Mouse (Mus musculus): Measurements from ENCODE around the gene Edc3. TPM values are rescaled to one million over a fixed set of nuclear protein-coding genes. Genes with fewer than 3 reads are reported as not detected.

Edc3 gene
- polyA plus RNA-seq, 1 experiment from 2014 or later, result 28.1 TPM

GRCm38 (mm10) chr9:57687751-57688150 is 20.6 kb upstream of the Edc3 start, which contains the start of gene Cyp1a1:
TSS of gene Cyp1a1 (plus strand) at chr9:57687928.
- Histone ChIP-seq H3K36me3 (replicated peaks; ENCODE audit: control insufficient read depth, insufficient read depth, low read depth, low read length) (no peaks in the 10 kb centered on the region), H3K9ac (replicated peaks; ENCODE audit: low read length) (no peak within 1 kb of the TSS), H3K27me3 (ENCODE audit: control insufficient read depth, insufficient read depth, low read length) (no peaks in the 10 kb centered on the region), H3K4me2 (ENCODE audit: low read depth, low read length) (no peak within 1 kb of the TSS), H3K4me1 (ENCODE audit: control insufficient read depth, insufficient read depth, low read length) (no peaks in the 10 kb centered on the region), H3K4me3 (ENCODE audit: low read depth, low read length) (no peak within 1 kb of the TSS), H3K9me3 (replicated peaks; ENCODE audit: control insufficient read depth, low read length) (no peaks in the 10 kb centered on the region), H3K27ac (replicated peaks; ENCODE audit: low read depth, low read length) (no peak within 1 kb of the TSS)
- DNase-seq (ENCODE audit: low spot score) (no peak), ATAC-seq (replicated peaks; ENCODE audit: insufficient number of reproducible peaks, low FRiP score, low TSS enrichment, low read depth) (no peak)
- WGBS, result 78% methylated on average over 2 of the region's 2 CpGs

GRCm38 (mm10) chr9:57688158-57688557 is 20.2 kb upstream of the Edc3 start:
- Histone ChIP-seq H3K27ac (replicated peaks; ENCODE audit: low read depth, low read length) (no peak overlapping the region), H3K4me3 (ENCODE audit: low read depth, low read length) (no peak overlapping the region), H3K4me2 (ENCODE audit: low read depth, low read length) (no peak overlapping the region), H3K9me3 (replicated peaks; ENCODE audit: control insufficient read depth, low read length) (no peaks in the 10 kb centered on the region), H3K4me1 (ENCODE audit: control insufficient read depth, insufficient read depth, low read length) (no peaks in the 10 kb centered on the region), H3K9ac (replicated peaks; ENCODE audit: low read length) (no peak overlapping the region), H3K27me3 (ENCODE audit: control insufficient read depth, insufficient read depth, low read length) (no peaks in the 10 kb centered on the region), H3K36me3 (replicated peaks; ENCODE audit: control insufficient read depth, insufficient read depth, low read depth, low read length) (no peaks in the 10 kb centered on the region)
- DNase-seq (ENCODE audit: low spot score) (no peak), ATAC-seq (replicated peaks; ENCODE audit: insufficient number of reproducible peaks, low FRiP score, low TSS enrichment, low read depth) (no peak)
- 51% methylated on average over 2 of the region's 2 CpGs for WGBS

GRCm38 (mm10) chr9:57688606-57689005 is 19.7 kb upstream of the Edc3 start:
- Histone ChIP-seq H3K9ac (replicated peaks; ENCODE audit: low read length) (no peak overlapping the region), H3K27ac (replicated peaks; ENCODE audit: low read depth, low read length) (no peak overlapping the region), H3K9me3 (replicated peaks; ENCODE audit: control insufficient read depth, low read length) (no peaks in the 10 kb centered on the region), H3K4me2 (ENCODE audit: low read depth, low read length) (no peak overlapping the region), H3K4me3 (ENCODE audit: low read depth, low read length) (no peak overlapping the region), H3K27me3 (ENCODE audit: control insufficient read depth, insufficient read depth, low read length) (no peaks in the 10 kb centered on the region), H3K36me3 (replicated peaks; ENCODE audit: control insufficient read depth, insufficient read depth, low read depth, low read length) (no peaks in the 10 kb centered on the region), H3K4me1 (ENCODE audit: control insufficient read depth, insufficient read depth, low read length) (no peaks in the 10 kb centered on the region)
- DNase-seq (ENCODE audit: low spot score), result no peak
- no peak for ATAC-seq (replicated peaks; ENCODE audit: insufficient number of reproducible peaks, low FRiP score, low TSS enrichment, low read depth)
- WGBS, result 79% methylated on average over 2 of the region's 2 CpGs

GRCm38 (mm10) chr9:57694108-57694507 is 14.2 kb upstream of the Edc3 start:
- Histone ChIP-seq H3K27ac (replicated peaks; ENCODE audit: low read depth, low read length) (no peak overlapping the region), H3K27me3 (ENCODE audit: control insufficient read depth, insufficient read depth, low read length) (peaks cover 16% of the 10 kb centered on the region), H3K9ac (replicated peaks; ENCODE audit: low read length) (no peak overlapping the region), H3K4me1 (ENCODE audit: control insufficient read depth, insufficient read depth, low read length) (peaks cover 5% of the 10 kb centered on the region; the same call in 1 of the 2 replicates), H3K4me3 (ENCODE audit: low read depth, low read length) (no peak overlapping the region), H3K4me2 (ENCODE audit: low read depth, low read length) (no peak overlapping the region), H3K36me3 (replicated peaks; ENCODE audit: control insufficient read depth, insufficient read depth, low read depth, low read length) (no peaks in the 10 kb centered on the region), H3K9me3 (replicated peaks; ENCODE audit: control insufficient read depth, low read length) (no peaks in the 10 kb centered on the region)
- 81% methylated on average over 2 of the region's 2 CpGs for WGBS
- no peak for ATAC-seq (replicated peaks; ENCODE audit: insufficient number of reproducible peaks, low FRiP score, low TSS enrichment, low read depth)
- DNase-seq (ENCODE audit: low spot score), result no peak

GRCm38 (mm10) chr9:57696380-57697285 is 11.7 kb upstream of the Edc3 start:
- Histone ChIP-seq H3K4me2 (ENCODE audit: low read depth, low read length) (peak overlapping the region; percentile 43), H3K4me1 (ENCODE audit: control insufficient read depth, insufficient read depth, low read length) (peaks cover 5% of the 10 kb centered on the region; the same call in 1 of the 2 replicates), H3K27me3 (ENCODE audit: control insufficient read depth, insufficient read depth, low read length) (peaks cover 16% of the 10 kb centered on the region), H3K36me3 (replicated peaks; ENCODE audit: control insufficient read depth, insufficient read depth, low read depth, low read length) (no peaks in the 10 kb centered on the region), H3K27ac (replicated peaks; ENCODE audit: low read depth, low read length) (no peak overlapping the region), H3K9me3 (replicated peaks; ENCODE audit: control insufficient read depth, low read length) (no peaks in the 10 kb centered on the region), H3K9ac (replicated peaks; ENCODE audit: low read length) (peak overlapping the region; percentile 32; the same call in 1 of the 2 replicates), H3K4me3 (ENCODE audit: low read depth, low read length) (peak overlapping the region; percentile 33)
- DNase-seq (ENCODE audit: low spot score) (peak; percentile 37), ATAC-seq (replicated peaks; ENCODE audit: insufficient number of reproducible peaks, low FRiP score, low TSS enrichment, low read depth) (0 out of 2 replicates have a peak, but pooled peaks have one; percentile 53)
- WGBS, result 2% methylated on average over 42 of the region's 42 CpGs

GRCm38 (mm10) chr9:57697380-57697779 is 11.0 kb upstream of the Edc3 start:
- 24% methylated on average over 4 of the region's 4 CpGs for WGBS

GRCm38 (mm10) chr9:57698466-57699150 is 9.7 kb upstream of the Edc3 start:
- Histone ChIP-seq H3K4me1 (ENCODE audit: control insufficient read depth, insufficient read depth, low read length) (peaks cover 5% of the 10 kb centered on the region; the same call in 1 of the 2 replicates), H3K4me3 (ENCODE audit: low read depth, low read length) (no peak overlapping the region), H3K9ac (replicated peaks; ENCODE audit: low read length) (no peak overlapping the region), H3K27ac (replicated peaks; ENCODE audit: low read depth, low read length) (no peak overlapping the region), H3K27me3 (ENCODE audit: control insufficient read depth, insufficient read depth, low read length) (peaks cover 16% of the 10 kb centered on the region), H3K4me2 (ENCODE audit: low read depth, low read length) (no peak overlapping the region), H3K9me3 (replicated peaks; ENCODE audit: control insufficient read depth, low read length) (no peaks in the 10 kb centered on the region), H3K36me3 (replicated peaks; ENCODE audit: control insufficient read depth, insufficient read depth, low read depth, low read length) (no peaks in the 10 kb centered on the region)
- WGBS, result 83% methylated on average over 1 of the region's 1 CpGs
- DNase-seq (ENCODE audit: low spot score) (peak; percentile 27), ATAC-seq (replicated peaks; ENCODE audit: insufficient number of reproducible peaks, low FRiP score, low TSS enrichment, low read depth) (no peak)

More at GRCm38 (mm10) chr9:57697380-57697779, 11.0 kb upstream of the Edc3 start:
- Histone ChIP-seq H3K9ac (replicated peaks; ENCODE audit: low read length) (no peak overlapping the region), H3K4me2 (ENCODE audit: low read depth, low read length) (no peak overlapping the region), H3K27ac (replicated peaks; ENCODE audit: low read depth, low read length) (no peak overlapping the region), H3K27me3 (ENCODE audit: control insufficient read depth, insufficient read depth, low read length) (peaks cover 16% of the 10 kb centered on the region), H3K36me3 (replicated peaks; ENCODE audit: control insufficient read depth, insufficient read depth, low read depth, low read length) (no peaks in the 10 kb centered on the region), H3K4me3 (ENCODE audit: low read depth, low read length) (no peak overlapping the region), H3K9me3 (replicated peaks; ENCODE audit: control insufficient read depth, low read length) (no peaks in the 10 kb centered on the region), H3K4me1 (ENCODE audit: control insufficient read depth, insufficient read depth, low read length) (peaks cover 5% of the 10 kb centered on the region; the same call in 1 of the 2 replicates)
- DNase-seq (ENCODE audit: low spot score), result no peak
- 0 out of 2 replicates have a peak, but pooled peaks have one; percentile 60 for ATAC-seq (replicated peaks; ENCODE audit: insufficient number of reproducible peaks, low FRiP score, low TSS enrichment, low read depth)
